Mouse (Mus musculus) bone marrow macrophage, adult 2 months (primary cell): ENCODE data around the gene Clcn3. TPM values are rescaled to one million over a fixed set of nuclear protein-coding genes. Genes with fewer than 3 reads are reported as not detected.

Experiments used
- H3K27ac ChIP-seq: 2 replicates; pipeline ENCODE4 v1.5.1; 2012; ENCODE audit warnings: low read depth, low read length; ENCODE audit not compliant: insufficient read depth
- H3K4me1 ChIP-seq: 2 replicates; pipeline ENCODE4 v1.6.1; 2012; ENCODE audit warnings: low read length; ENCODE audit not compliant: control insufficient read depth, insufficient read depth
- H3K4me3 ChIP-seq: 2 replicates; pipeline ENCODE4 v1.5.1; 2012; ENCODE audit warnings: mild to moderate bottlenecking, low read length, moderate library complexity; ENCODE audit not compliant: insufficient read depth
- CTCF ChIP-seq: IDR thresholded peaks from 2 replicates; pipeline ENCODE4 v1.5.1; 2012; ENCODE audit warnings: low read depth, mild to moderate bottlenecking, low read length, moderate library complexity
- POLR2A ChIP-seq: IDR thresholded peaks from 2 replicates; pipeline ENCODE4 v1.6.1; 2012; ENCODE audit warnings: mild to moderate bottlenecking, low read depth, low read length, borderline replicate concordance
- polyA plus RNA-seq: library from polyadenylated mRNA; stranded (reverse); fragments of >200 nt; gene quantifications from 2 replicates; pipeline ENCODE4 v1.2.4, GENCODE M21; 2012; ENCODE audit not compliant: missing spikeins, insufficient read depth, insufficient read length

Clcn3 gene
- polyA plus RNA-seq, 1 experiment = 27.7 TPM

DNA sequence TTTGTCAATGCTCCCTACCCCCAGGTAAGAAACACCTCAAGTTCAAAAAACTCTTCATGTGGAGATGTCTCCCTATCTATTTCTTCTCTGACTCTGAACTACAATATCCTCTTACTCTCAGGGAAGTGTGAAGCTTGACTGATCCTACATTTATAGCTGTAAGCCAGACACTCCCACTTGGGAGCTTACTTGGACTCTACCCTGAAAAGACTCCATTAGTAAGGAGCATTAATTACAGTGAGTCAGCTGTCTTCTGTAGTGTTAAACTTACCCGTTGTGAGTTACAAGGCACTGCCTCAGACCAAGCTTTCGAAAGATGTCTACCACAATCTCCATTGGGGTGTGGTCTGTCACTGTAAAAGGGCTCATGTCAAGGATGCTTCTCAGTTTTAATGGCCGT lies 64.0 kb downstream of the Clcn3 start:
- no peak for TF ChIP-seq CTCF
- TF ChIP-seq POLR2A = no peak
- peaks cover 19% of the 10 kb centered on the region for H3K4me1 ChIP-seq

DNA sequence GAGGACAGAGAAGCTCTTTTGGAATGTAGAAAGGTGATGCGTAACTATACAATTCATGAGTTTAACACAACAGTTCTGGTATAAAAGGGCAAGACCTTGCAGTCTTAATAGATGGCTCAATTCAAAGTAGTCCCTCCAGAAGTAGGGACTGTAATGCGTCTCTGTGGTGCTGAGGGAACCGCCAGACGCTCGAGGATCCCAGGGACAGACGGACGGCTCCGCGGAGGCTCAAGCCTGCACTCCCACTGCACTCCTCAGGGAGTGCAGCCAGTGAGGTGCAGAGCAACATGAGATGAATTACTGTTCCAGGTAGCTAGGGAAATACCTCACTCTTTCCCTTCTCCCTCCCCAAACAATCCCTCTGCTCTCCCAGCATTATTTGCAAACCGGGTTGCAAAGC lies 70.5 kb downstream of the Clcn3 start:
- Histone ChIP-seq H3K4me3 (no peak overlapping the region), H3K27ac (no peak overlapping the region), H3K4me1 (no peaks in the 10 kb centered on the region)
- TF ChIP-seq POLR2A = no peak
- no peak for TF ChIP-seq CTCF

More for the DNA sequence above, 64.0 kb downstream of the Clcn3 start:
- no peak overlapping the region for H3K4me3 ChIP-seq
- no peak overlapping the region for H3K27ac ChIP-seq

DNA sequence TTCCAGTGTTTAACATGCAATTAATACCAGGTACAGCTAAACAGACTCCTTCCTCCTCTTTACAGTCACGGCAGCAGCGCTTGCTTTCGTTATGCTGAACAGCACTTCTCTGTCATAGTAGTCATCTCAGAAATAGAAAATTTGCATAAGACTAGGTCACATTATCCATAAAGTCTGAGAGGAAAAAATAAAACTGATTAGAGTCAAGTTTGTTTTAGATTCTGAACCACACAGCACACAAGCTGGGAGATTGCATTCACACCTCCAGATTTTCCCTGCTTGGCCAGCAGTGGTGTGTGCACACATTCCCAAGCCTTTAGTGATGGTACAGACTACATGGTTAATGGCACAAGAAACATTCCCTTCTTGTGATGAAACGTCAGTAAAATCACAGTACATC lies 71.0 kb downstream of the Clcn3 start:
- TF ChIP-seq CTCF (no peak), POLR2A (no peak)
- Histone ChIP-seq H3K4me3 (no peak overlapping the region), H3K27ac (no peak overlapping the region), H3K4me1 (no peaks in the 10 kb centered on the region)

DNA sequence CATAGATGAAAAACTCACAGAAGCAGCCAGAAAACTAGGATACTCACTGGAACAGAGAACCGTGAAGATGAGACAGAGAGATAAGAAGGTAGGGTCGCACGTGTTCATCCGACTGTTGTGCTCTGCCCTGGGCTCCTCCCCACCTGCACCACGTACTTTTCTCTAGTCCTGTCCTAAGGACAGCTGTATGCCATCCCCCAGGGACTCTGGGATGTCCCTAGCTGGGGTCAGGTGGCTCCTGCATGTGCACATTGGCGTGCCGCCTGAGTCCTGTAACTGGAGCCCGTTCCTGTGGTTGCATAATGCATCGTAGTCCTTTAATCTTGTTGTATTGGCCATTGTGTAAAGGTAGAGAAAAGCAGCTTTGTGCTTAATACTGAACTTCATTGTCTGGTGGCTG lies 83.0 kb downstream of the Clcn3 start:
- no peak overlapping the region for H3K4me3 ChIP-seq
- TF ChIP-seq CTCF (no peak), POLR2A (no peak)

DNA sequence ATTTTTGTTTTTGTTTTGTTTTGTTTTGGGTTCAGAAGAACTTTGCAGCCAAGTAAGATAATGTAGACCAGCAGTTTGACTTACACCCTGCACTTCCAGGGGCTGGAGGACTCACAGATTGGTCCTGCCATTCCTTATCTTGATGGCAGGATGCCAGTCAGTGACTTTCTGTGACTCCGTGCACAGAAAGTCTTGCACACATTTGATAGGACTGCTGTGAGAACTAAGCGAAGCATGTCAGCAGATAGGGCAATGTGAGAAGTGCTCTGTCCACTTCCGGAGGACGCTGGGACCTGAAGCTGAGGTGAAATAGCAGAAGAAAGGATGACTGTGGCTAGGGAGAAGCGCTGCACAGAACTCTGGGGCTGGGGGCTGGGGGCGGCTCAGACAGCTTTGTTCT lies 87.2 kb downstream of the Clcn3 start:
- H3K4me3 ChIP-seq = no peak overlapping the region
- TF ChIP-seq POLR2A = no peak
- TF ChIP-seq CTCF = no peak
- H3K4me1 ChIP-seq = peaks cover 33% of the 10 kb centered on the region
- H3K27ac ChIP-seq = no peak overlapping the region

More for the DNA sequence above, 83.0 kb downstream of the Clcn3 start:
- no peak overlapping the region for H3K27ac ChIP-seq
- peaks cover 10% of the 10 kb centered on the region for H3K4me1 ChIP-seq

DNA sequence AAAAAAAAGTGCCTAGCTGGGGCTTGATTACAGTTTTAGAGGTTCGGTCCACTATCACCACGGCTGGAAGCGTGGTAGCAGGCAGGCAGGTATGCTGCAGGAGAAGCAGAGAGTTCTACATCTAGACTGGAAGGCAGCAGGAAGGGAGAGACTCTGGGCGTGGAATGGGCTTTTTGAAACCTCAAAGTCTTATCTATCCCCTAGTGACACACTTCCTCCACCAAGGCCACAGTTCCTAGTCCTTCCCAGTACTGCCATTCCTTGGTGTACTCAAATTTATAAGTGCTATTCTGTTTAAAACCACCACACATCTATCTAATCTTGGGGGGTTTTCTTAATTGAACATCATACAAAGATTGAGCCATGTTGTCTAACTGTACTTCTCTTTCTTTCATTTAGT lies 91.3 kb downstream of the Clcn3 start:
- no peak overlapping the region for H3K27ac ChIP-seq
- peaks cover 42% of the 10 kb centered on the region for H3K4me1 ChIP-seq
- no peak for TF ChIP-seq POLR2A
- TF ChIP-seq CTCF = no peak
- no peak overlapping the region for H3K4me3 ChIP-seq

DNA sequence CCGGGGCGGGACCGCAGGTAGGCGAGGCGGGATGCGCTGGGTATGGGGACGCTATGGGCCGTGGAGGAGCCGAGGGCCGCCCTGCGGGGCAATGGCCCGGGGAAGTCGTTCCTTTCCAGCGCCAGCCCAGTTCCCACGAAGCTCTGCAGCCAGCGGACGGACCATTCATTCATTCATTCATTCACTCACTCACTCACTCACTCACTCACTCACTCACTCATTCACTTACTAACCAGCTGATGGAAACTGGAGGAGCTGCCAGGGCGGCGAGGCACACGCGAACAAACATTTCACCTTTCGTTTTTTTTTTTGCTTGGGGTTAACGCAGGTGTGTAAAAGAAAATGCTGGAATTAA lies 92.6 kb downstream of the Clcn3 start:
- H3K4me1 ChIP-seq = peaks cover 43% of the 10 kb centered on the region
- no peak for TF ChIP-seq POLR2A
- TF ChIP-seq CTCF = no peak
- peak overlapping the region; percentile 87 for H3K4me3 ChIP-seq
- peak overlapping the region; percentile 35 for H3K27ac ChIP-seq

DNA sequence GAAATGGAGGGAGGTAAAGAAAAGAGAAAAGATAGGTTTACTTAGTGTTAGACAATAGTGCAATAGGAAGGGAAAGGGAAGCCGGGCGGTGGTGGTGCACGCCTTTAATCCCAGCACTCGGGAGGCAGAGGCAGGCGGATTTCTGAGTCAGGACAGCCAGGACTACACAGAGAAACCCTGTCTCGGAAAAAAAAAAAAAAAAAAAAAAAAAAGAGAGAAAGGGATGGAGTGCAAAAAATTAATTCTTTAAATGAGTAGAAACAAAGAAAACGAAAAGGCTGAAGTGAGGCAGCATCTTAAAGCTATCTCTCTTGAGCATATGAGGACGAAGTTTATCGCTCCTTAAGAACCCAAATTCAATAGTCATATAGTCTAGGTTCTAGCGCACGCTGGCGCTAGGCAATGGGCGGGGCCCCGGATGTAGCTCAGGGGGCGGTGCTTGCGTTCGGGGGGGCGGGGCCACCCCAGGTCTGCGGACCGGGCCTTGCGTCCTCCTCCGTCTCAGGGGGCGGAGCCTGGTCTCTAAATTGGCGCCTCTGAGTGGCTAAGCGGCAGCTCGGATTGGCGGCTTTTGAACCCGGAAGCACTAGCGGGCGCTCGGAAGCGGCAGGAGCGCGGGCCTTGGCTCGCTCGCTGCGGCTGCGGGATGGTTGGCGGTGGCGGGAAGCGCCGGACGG lies 93.1 kb downstream of the Clcn3 start, which contains the start of gene Hpf1:
Gene Hpf1 (plus strand): TSS at position 576 of the 677 bp plus-strand sequence.
- H3K4me3 ChIP-seq = peak within 1 kb of the TSS; percentile 87
- TF ChIP-seq POLR2A (no peak), CTCF (no peak)
- H3K4me1 ChIP-seq = peaks cover 43% of the 10 kb centered on the region
- H3K27ac ChIP-seq = peak within 1 kb of the TSS; percentile 35

DNA sequence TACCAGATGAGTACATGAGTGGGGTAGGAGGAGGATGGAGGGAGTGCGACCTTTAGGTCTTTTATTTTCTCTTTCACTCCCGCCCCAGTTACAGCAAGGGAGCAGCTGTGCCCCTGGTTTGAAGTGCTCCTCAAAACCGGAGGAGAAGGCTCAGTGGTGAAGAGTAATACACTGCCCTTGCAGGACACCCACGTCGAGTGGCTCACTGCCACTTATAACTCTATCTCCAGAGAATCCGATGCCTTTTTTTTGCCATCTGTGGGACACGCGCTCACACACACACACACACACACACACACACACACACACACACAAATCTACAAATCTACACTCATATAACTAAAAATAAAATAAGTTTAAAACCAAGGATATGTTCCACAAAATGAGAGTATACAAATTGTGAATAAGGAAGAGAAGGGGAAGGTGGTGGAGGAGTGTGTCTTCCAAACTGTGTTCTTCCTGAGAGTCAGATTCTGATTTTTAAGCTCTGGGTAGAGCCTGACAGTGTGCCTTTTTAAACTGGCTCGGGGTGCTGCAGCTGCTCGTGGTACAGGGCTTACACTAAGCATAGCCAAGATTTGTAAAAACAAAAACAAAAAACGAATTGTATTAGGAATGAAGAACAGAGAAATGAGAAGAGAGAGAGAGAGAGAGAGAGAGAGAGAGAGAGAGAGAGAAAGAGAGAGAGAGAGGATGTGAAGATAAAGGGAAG lies 93.8 kb downstream of the Clcn3 start:
- Histone ChIP-seq H3K4me1 (peaks cover 43% of the 10 kb centered on the region), H3K27ac (no peak overlapping the region), H3K4me3 (no peak overlapping the region)
- TF ChIP-seq POLR2A = no peak
- TF ChIP-seq CTCF = no peak

DNA sequence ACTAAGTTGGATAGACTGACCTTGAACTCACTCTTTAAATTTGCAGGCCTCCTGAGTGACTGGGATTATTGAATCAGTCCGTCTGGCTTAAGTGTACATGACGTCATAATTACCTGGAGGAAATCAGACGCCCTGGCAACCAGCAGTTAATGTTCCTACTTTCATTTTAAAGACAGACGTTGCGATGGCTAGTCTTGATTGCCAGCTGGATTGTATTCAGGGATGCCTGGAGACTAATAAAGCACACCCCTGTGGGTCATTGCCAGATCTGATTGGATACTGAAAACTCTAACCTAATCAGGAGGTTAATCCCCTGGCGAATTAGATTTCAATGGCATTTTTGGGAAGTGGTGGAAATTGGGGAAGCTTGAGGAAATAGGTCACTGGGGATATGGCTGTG lies 96.4 kb downstream of the Clcn3 start:
- Histone ChIP-seq H3K4me1 (peaks cover 39% of the 10 kb centered on the region), H3K4me3 (no peak overlapping the region), H3K27ac (0 out of 2 replicates have a peak overlapping the region, but pooled peaks have one; percentile 4)
- TF ChIP-seq POLR2A (no peak), CTCF (no peak)
